Mouse (Mus musculus) embryonic facial prominence, embryonic 15.5 days (tissue): Measurements from ENCODE around the gene Vmp1. TPM values are rescaled to one million over a fixed set of nuclear protein-coding genes. Genes with fewer than 3 reads are reported as not detected.
A peak's percentile ranks its signal among the peaks of the same experiment; 100 is the strongest.

Experiments
- ATAC-seq: fragments of 200-750 bp; cut with Nextera tagmentation; 2 replicates; pipeline ENCODE4 v1.8.0; 2017; ENCODE audit warnings: low read depth, moderate TSS enrichment; ENCODE audit not compliant: insufficient number of reproducible peaks, low FRiP score, low TSS enrichment
- H3K27ac ChIP-seq: fragments of 300-500 bp; sonication (generic); replicated peaks from 2 replicates; pipeline ENCODE4 v1.5.1; 2015; ENCODE audit warnings: mild to moderate bottlenecking, inconsistent platforms
- H3K27me3 ChIP-seq: fragments of 300-500 bp; sonication (generic); 2 replicates; pipeline ENCODE4 v1.6.1; 2015; ENCODE audit warnings: inconsistent platforms
- H3K36me3 ChIP-seq: fragments of 300-500 bp; sonication (generic); 2 replicates; pipeline ENCODE4 v1.6.1; 2015; ENCODE audit warnings: mild to moderate bottlenecking, inconsistent platforms
- H3K4me1 ChIP-seq: fragments of 300-500 bp; sonication (generic); 2 replicates; pipeline ENCODE4 v1.6.1; 2015; ENCODE audit warnings: inconsistent platforms
- H3K4me2 ChIP-seq: fragments of 300-500 bp; sonication (generic); replicated peaks from 2 replicates; pipeline ENCODE4 v1.6.1; 2015; ENCODE audit warnings: mild to moderate bottlenecking, inconsistent platforms
- H3K4me3 ChIP-seq: fragments of 300-500 bp; sonication (generic); replicated peaks from 2 replicates; pipeline ENCODE4 v1.5.1; 2015; ENCODE audit warnings: mild to moderate bottlenecking, inconsistent platforms
- H3K9ac ChIP-seq: fragments of 300-500 bp; sonication (generic); 2 replicates; pipeline ENCODE4 v1.6.1; 2015; ENCODE audit warnings: inconsistent platforms
- H3K9me3 ChIP-seq: fragments of 300-500 bp; sonication (generic); replicated peaks from 2 replicates; pipeline ENCODE4 v1.6.1; 2016; ENCODE audit warnings: inconsistent platforms
- WGBS: fragments of 180-500 bp; shearing (Covaris S2); methylation state at CpG from one replicate; pipeline ENCODE4 v1.1.7; 2015; 5-methylcytosine and 5-hydroxymethylcytosine counted together
- microRNA counts: library from miRNA; unstranded; fragments of <30 nt; microRNA quantifications from one replicate; lab custom pipeline; 2016
- microRNA-seq: library from miRNA; unstranded; fragments of <30 nt; microRNA quantifications from one replicate; pipeline ENCODE4, GENCODE M21; 2016; ENCODE audit warnings: borderline number of aligned reads
- polyA plus RNA-seq: library from polyadenylated mRNA; unstranded; fragments of >200 nt; fragmentation: Nextera tagmentation; extraction: Ambion mirVana; gene quantifications from 2 replicates; pipeline ENCODE4 v1.2.1, GENCODE M21; 2015

Gene Vmp1
- polyA plus RNA-seq, 1 experiment from 2014 or later: 82.8 TPM

DNA sequence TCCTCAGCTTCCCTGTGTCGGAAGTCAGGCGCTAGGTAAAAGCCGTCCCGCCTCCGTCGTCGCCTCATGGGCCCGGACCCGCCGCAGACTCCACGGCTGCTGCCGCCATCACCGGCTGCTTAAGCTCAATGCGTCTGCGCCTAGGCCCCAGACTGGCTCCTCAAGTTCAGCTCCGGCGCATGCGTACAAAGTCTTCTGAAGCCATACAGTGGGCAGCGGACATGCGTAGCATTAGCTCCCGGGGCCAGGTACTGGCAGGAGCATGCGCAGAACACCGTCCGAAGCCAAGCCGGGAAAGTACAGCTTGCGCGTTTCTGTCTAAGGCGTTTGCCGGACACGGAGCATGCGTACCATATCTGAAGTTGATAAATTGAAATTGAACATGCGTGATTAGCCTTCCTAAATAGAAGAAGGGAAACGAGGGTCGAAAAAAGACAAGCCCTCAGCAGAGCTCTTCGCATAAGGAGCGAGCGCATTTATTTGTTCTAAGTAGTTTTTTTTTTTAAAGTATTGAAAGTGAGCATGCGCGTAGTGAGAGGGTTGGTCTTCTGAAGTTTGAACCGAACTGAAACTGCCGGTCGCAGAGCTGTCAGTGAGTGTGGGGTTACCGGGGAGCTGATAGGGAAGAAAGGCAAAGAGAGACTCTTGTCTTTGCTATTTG is 138.9 kb downstream of the Vmp1 start, which contains the start of the genes Rps6kb1 and Tubd1:
Gene Rps6kb1, minus strand, starts transcription at position 167 of the 661 bp plus-strand sequence.
Gene Tubd1, plus strand, starts transcription at position 353 of the 661 bp plus-strand sequence.
- peak; percentile 96 for ATAC-seq
- Histone ChIP-seq H3K9me3 (no peaks in the 10 kb centered on the region), H3K4me2 (peak within 1 kb of the TSS; percentile 69), H3K9ac (peak within 1 kb of the TSS; percentile 94), H3K27me3 (no peaks in the 10 kb centered on the region), H3K36me3 (0 out of 2 replicates have a peak, but pooled peaks cover 8% of the 10 kb centered on the region), H3K4me3 (peak within 1 kb of the TSS; percentile 89), H3K27ac (peak within 1 kb of the TSS; percentile 90), H3K4me1 (peaks cover 19% of the 10 kb centered on the region)
- WGBS: under 1% methylated on average over 43 of the region's 43 CpGs

GRCm38 (mm10) chr11:86543960-86544638 is 139.5 kb downstream of the Vmp1 start:
- ATAC-seq: peak; percentile 22
- Histone ChIP-seq H3K4me3 (peak overlapping the region; percentile 89), H3K4me2 (peak overlapping the region; percentile 69), H3K36me3 (0 out of 2 replicates have a peak, but pooled peaks cover 2% of the 10 kb centered on the region), H3K27ac (peak overlapping the region; percentile 89), H3K4me1 (peaks cover 19% of the 10 kb centered on the region), H3K9me3 (no peaks in the 10 kb centered on the region), H3K27me3 (no peaks in the 10 kb centered on the region), H3K9ac (peak overlapping the region; percentile 94)
- under 1% methylated on average over 34 of the region's 50 CpGs for WGBS

- no peaks in the 10 kb centered on the region for H3K9me3 ChIP-seq
- WGBS: 27% methylated on average over 1 of the region's 1 CpGs
- peaks cover 19% of the 10 kb centered on the region for H3K4me1 ChIP-seq
- no peak overlapping the region for H3K9ac ChIP-seq
- no peak overlapping the region for H3K27ac ChIP-seq
- no peaks in the 10 kb centered on the region for H3K27me3 ChIP-seq
- H3K36me3 ChIP-seq: no peaks in the 10 kb centered on the region; the same call in 1 of the 2 replicates
- no peak for ATAC-seq
- H3K4me2 ChIP-seq: peak overlapping the region; percentile 25; the same call in 1 of the 2 replicates
- peak overlapping the region; percentile 6; the same call in 1 of the 2 replicates for H3K4me3 ChIP-seq
Measured at GRCm38 (mm10) chr11:86542851-86543250, 140.8 kb downstream of the Vmp1 start.

GRCm38 (mm10) chr11:86540476-86540845 is 143.2 kb downstream of the Vmp1 start:
- no peak for ATAC-seq
- H3K9ac ChIP-seq: no peak overlapping the region
- H3K4me1 ChIP-seq: peaks cover 15% of the 10 kb centered on the region
- H3K27me3 ChIP-seq: no peaks in the 10 kb centered on the region
- 86% methylated on average over 2 of the region's 2 CpGs for WGBS
- no peak overlapping the region for H3K4me3 ChIP-seq
- no peak overlapping the region for H3K27ac ChIP-seq
- H3K36me3 ChIP-seq: no peaks in the 10 kb centered on the region; the same call in 1 of the 2 replicates
- no peak overlapping the region for H3K4me2 ChIP-seq
- no peaks in the 10 kb centered on the region for H3K9me3 ChIP-seq

DNA sequence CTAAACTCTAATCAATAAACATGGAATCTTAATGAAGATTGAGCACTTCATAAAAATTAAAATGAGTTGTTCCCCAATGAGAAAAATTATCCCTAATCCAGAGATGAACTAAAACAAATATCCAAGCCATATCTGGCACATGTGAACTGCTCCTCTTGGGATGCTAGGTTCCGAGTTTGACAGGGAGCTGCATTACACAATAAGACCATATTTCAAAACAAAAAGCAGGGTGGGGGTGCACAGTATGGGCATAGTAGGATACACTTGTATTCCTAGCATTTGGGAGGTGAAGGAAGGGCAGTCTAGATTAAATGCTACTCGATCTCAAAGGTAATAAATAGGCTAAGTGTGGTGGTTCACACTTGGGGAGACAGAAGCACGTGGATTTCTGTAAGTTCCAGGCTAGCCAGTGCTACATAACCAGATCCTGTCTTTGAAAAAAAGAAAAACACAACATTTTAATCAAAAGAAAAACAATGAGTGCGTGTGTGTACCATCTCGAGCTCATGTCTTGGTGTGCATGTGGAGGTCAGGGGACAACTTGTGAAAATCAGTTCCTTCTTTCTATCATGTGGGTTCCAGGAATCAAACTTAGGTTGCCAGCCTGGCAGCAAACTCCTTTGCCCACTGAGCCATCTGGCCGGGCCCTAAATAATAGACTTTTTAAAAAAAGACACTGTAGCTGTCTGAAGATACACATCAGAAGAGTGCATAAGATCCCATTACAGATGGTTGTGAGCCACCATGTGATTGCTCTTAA is 143.7 kb downstream of the Vmp1 start:
- no peak overlapping the region for H3K4me3 ChIP-seq

GRCm38 (mm10) chr11:86538786-86539185 is 144.8 kb downstream of the Vmp1 start:
- H3K36me3 ChIP-seq: peaks cover 4% of the 10 kb centered on the region; the same call in 1 of the 2 replicates
- no peaks in the 10 kb centered on the region for H3K27me3 ChIP-seq
- no peak for ATAC-seq
- H3K9me3 ChIP-seq: no peaks in the 10 kb centered on the region
- WGBS: 81% methylated on average over 4 of the region's 4 CpGs
- H3K4me2 ChIP-seq: no peak overlapping the region
- no peak overlapping the region for H3K9ac ChIP-seq
- no peak overlapping the region for H3K27ac ChIP-seq
- H3K4me3 ChIP-seq: no peak overlapping the region
- H3K4me1 ChIP-seq: peaks cover 15% of the 10 kb centered on the region

More for the DNA sequence above, 143.7 kb downstream of the Vmp1 start:
- Histone ChIP-seq H3K36me3 (no peaks in the 10 kb centered on the region; the same call in 1 of the 2 replicates), H3K4me1 (peaks cover 15% of the 10 kb centered on the region), H3K27ac (no peak overlapping the region), H3K4me2 (no peak overlapping the region), H3K9me3 (no peaks in the 10 kb centered on the region), H3K27me3 (no peaks in the 10 kb centered on the region), H3K9ac (no peak overlapping the region)
- ATAC-seq: no peak
- WGBS: 85% methylated on average over 6 of the region's 6 CpGs

- H3K27me3 ChIP-seq: no peaks in the 10 kb centered on the region
- no peak overlapping the region for H3K9ac ChIP-seq
- H3K27ac ChIP-seq: no peak overlapping the region
- peaks cover 25% of the 10 kb centered on the region for H3K36me3 ChIP-seq
- H3K9me3 ChIP-seq: no peaks in the 10 kb centered on the region
- no peak for ATAC-seq
- H3K4me3 ChIP-seq: no peak overlapping the region
- 92% methylated on average over 5 of the region's 5 CpGs for WGBS
- no peaks in the 10 kb centered on the region for H3K4me1 ChIP-seq
- H3K4me2 ChIP-seq: no peak overlapping the region
Measured at GRCm38 (mm10) chr11:86534201-86534910, 149.3 kb downstream of the Vmp1 start.

MicroRNA genes within 50 kb of the gene (microRNA counts, 519-probe panel; counts per million panel counts)
- 3,480 counts per million, percentile 82 among the panel's probes with 10 or more counts for microRNA mmu-miR-21 (lab: Ali Mortazavi, UCI)

Small RNA genes within 50 kb of the gene (microRNA-seq; reads per million reads assigned to microRNA genes)
- 6,367 reads per million, percentile 92 among the genes with 10 or more reads in this experiment for gene Mir21a

Other genes starting within 250 kb of the Vmp1 start
- gene Rnft1, start 199.2 kb downstream of the Vmp1 start, polyA plus RNA-seq: 52.2 and 54.3 TPM in 2 replicates
- 70.6 and 70.8 TPM in 2 replicates for gene Rps6kb1, start 139.0 kb downstream of the Vmp1 start, polyA plus RNA-seq
- 10.0 and 11.3 TPM in 2 replicates for gene Tubd1, start 138.8 kb downstream of the Vmp1 start, polyA plus RNA-seq
- 29.4 and 30.2 TPM in 2 replicates for gene Ptrh2, start 149 bp upstream of the Vmp1 start, polyA plus RNA-seq
- gene Cltc, start 73.7 kb upstream of the Vmp1 start, polyA plus RNA-seq: 110 and 113 TPM in 2 replicates
- gene Dhx40, start 123.9 kb upstream of the Vmp1 start, polyA plus RNA-seq: 20.5 and 20.7 TPM in 2 replicates